Mouse (Mus musculus) MEL (cell line): ENCODE measurements around the gene Ankrd39. TPM values are rescaled to one million over a fixed set of nuclear protein-coding genes. Genes with fewer than 3 reads are reported as not detected.

Source experiments
- DNase-seq: peaks from one replicate; pipeline ENCODE4 v3.0.0; 2011; ENCODE audit warnings: low read depth, low spot score
- H3K27ac ChIP-seq: 2 replicates; pipeline ENCODE4 v1.5.1; 2012; ENCODE audit warnings: low read depth, mild to moderate bottlenecking, control low read depth, low read length, moderate library complexity; ENCODE audit not compliant: control insufficient read depth
- H3K27me3 ChIP-seq, 2 experiments: fragments of 150-350 bp in 1 of 2; sonication (generic) in 1 of 2; 2 replicates each; pipeline ENCODE4 v1.6.1; 2012; ENCODE audit warnings: low read length in 2 of 2, mild to moderate bottlenecking in 2 of 2, improper control_type of control experiment in 1 of 2, moderate library complexity in 1 of 2; ENCODE audit not compliant: insufficient read depth in 2 of 2, control insufficient read depth in 1 of 2
- H3K36me3 ChIP-seq, 2 experiments: 2 replicates each; pipeline ENCODE4 v1.6.1; 2012 to 2014; ENCODE audit warnings: low read length in 2 of 2, improper control_type of control experiment in 1 of 2, inconsistent platforms in 1 of 2, mild to moderate bottlenecking in 1 of 2; ENCODE audit not compliant: insufficient read depth in 2 of 2, control insufficient read depth in 1 of 2
- H3K4me1 ChIP-seq, 2 experiments: fragments of 150-350 bp in 1 of 2; sonication (generic) in 1 of 2; 2 replicates each; pipeline ENCODE4 v1.6.1; 2012; ENCODE audit warnings: low read length in 2 of 2, improper control_type of control experiment in 1 of 2, mild to moderate bottlenecking in 1 of 2; ENCODE audit not compliant: insufficient read depth in 2 of 2, control insufficient read depth in 1 of 2
- H3K4me3 ChIP-seq, 2 experiments: fragments of 150-350 bp in 1 of 2; sonication (generic) in 1 of 2; 2 replicates each; pipeline ENCODE4 v1.5.1; 2012; ENCODE audit warnings: low read depth in 2 of 2, low read length in 2 of 2, mild to moderate bottlenecking in 2 of 2, moderate library complexity in 2 of 2, control low read depth in 1 of 2, improper control_type of control experiment in 1 of 2; ENCODE audit not compliant: control insufficient read depth in 1 of 2, insufficient read depth in 1 of 2
- H3K79me2 ChIP-seq: 2 replicates; pipeline ENCODE4 v1.6.1; 2012; ENCODE audit warnings: mild to moderate bottlenecking, low read length, moderate library complexity; ENCODE audit not compliant: control insufficient read depth, poor library complexity, insufficient read depth
- H3K9ac ChIP-seq: 2 replicates; pipeline ENCODE4 v1.6.1; 2012; ENCODE audit warnings: low read depth, mild to moderate bottlenecking, control low read depth, low read length, moderate library complexity; ENCODE audit not compliant: control insufficient read depth, poor library complexity, severe bottlenecking
- H3K9me3 ChIP-seq: fragments of 150-350 bp; sonication (generic); replicated peaks from 2 replicates; pipeline ENCODE4 v1.6.1; 2012; ENCODE audit warnings: mild to moderate bottlenecking, low read length, improper control_type of control experiment, moderate library complexity; ENCODE audit not compliant: insufficient read depth
- CHD1 ChIP-seq: IDR thresholded peaks from 2 replicates; pipeline ENCODE4 v1.6.1; 2012; ENCODE audit warnings: low read depth, mild to moderate bottlenecking, inconsistent platforms, low read length, improper control_type of control experiment
- CHD2 ChIP-seq: IDR thresholded peaks from 2 replicates; pipeline ENCODE4 v1.6.1; 2011; ENCODE audit warnings: low read length, improper control_type of control experiment
- CTCF ChIP-seq, 3 experiments: IDR thresholded peaks in 2 of 3; conservative IDR thresholded peaks in 1 of 3; 2 replicates each; pipeline ENCODE4 v1.5.1; 2011 to 2012; ENCODE audit warnings: low read length in 3 of 3, low read depth in 2 of 3, mild to moderate bottlenecking in 2 of 3, improper control_type of control experiment in 1 of 3, inconsistent platforms in 1 of 3, mixed read lengths in 1 of 3, moderate library complexity in 1 of 3; ENCODE audit not compliant: control insufficient read depth in 1 of 3, insufficient read depth in 1 of 3, poor library complexity in 1 of 3, severe bottlenecking in 1 of 3
- E2F4 ChIP-seq: IDR thresholded peaks from 2 replicates; pipeline ENCODE4 v1.6.1; 2011; ENCODE audit warnings: low read depth, low read length, improper control_type of control experiment, borderline replicate concordance
- ELF1 ChIP-seq: IDR thresholded peaks from 2 replicates; pipeline ENCODE4 v1.6.1; 2014; ENCODE audit warnings: low read depth, mild to moderate bottlenecking, inconsistent platforms, low read length, improper control_type of control experiment, moderate library complexity
- EP300 ChIP-seq, 2 experiments: IDR thresholded peaks; 2 replicates each; pipeline ENCODE4 v1.6.1; 2011; ENCODE audit warnings: improper control_type of control experiment in 2 of 2, low read length in 2 of 2, low read depth in 1 of 2, mild to moderate bottlenecking in 1 of 2
- GABPA ChIP-seq: IDR thresholded peaks from 2 replicates; pipeline ENCODE4 v1.6.1; 2012; ENCODE audit warnings: low read depth, mild to moderate bottlenecking, inconsistent platforms, low read length, improper control_type of control experiment, moderate library complexity
- GATA1 ChIP-seq: IDR thresholded peaks from 2 replicates; pipeline ENCODE4 v1.6.1; 2011; ENCODE audit warnings: low read depth, low read length, improper control_type of control experiment
- KAT2A ChIP-seq: conservative IDR thresholded peaks from 2 replicates; pipeline ENCODE4 v1.6.1; 2012; ENCODE audit warnings: low read depth, low read length, improper control_type of control experiment, inconsistent platforms
- MAFK ChIP-seq: IDR thresholded peaks from 2 replicates; pipeline ENCODE4 v1.6.1; 2011; ENCODE audit warnings: low read depth, mild to moderate bottlenecking, low read length, improper control_type of control experiment, borderline replicate concordance
- MAZ ChIP-seq: IDR thresholded peaks from 2 replicates; pipeline ENCODE4 v1.6.1; 2012; ENCODE audit warnings: low read depth, mild to moderate bottlenecking, inconsistent platforms, low read length, improper control_type of control experiment
- MEF2A ChIP-seq: IDR thresholded peaks from 2 replicates; pipeline ENCODE4 v1.6.1; 2014; ENCODE audit warnings: low read depth, mild to moderate bottlenecking, inconsistent platforms, low read length, improper control_type of control experiment; ENCODE audit not compliant: poor library complexity, insufficient replicate concordance, severe bottlenecking; ENCODE audit errors: extremely low read depth
- MXI1 ChIP-seq: IDR thresholded peaks from 2 replicates; pipeline ENCODE4 v1.6.1; 2011; ENCODE audit warnings: mild to moderate bottlenecking, low read depth, low read length, improper control_type of control experiment
- MYB ChIP-seq: IDR thresholded peaks from 2 replicates; pipeline ENCODE4 v1.6.1; 2011; ENCODE audit warnings: mild to moderate bottlenecking, low read depth, low read length, improper control_type of control experiment
- NELFE ChIP-seq: IDR thresholded peaks from 2 replicates; pipeline ENCODE4 v1.6.1; 2011; ENCODE audit warnings: low read depth, low read length, improper control_type of control experiment
- NRF1 ChIP-seq: IDR thresholded peaks from 2 replicates; pipeline ENCODE4 v1.6.1; 2014; ENCODE audit warnings: low read depth, mild to moderate bottlenecking, inconsistent platforms, low read length, improper control_type of control experiment, moderate library complexity; ENCODE audit not compliant: poor library complexity, insufficient read depth, severe bottlenecking
- POLR2AphosphoS2 ChIP-seq: IDR thresholded peaks from 2 replicates; pipeline ENCODE4 v1.6.1; 2011; ENCODE audit warnings: low read length, improper control_type of control experiment
- POLR2AphosphoS5 ChIP-seq: IDR thresholded peaks from 2 replicates; pipeline ENCODE4 v1.6.1; 2012; ENCODE audit warnings: low read depth, borderline replicate concordance, mild to moderate bottlenecking, inconsistent platforms, low read length, moderate library complexity, mixed read lengths
- RCOR1 ChIP-seq: IDR thresholded peaks from 2 replicates; pipeline ENCODE4 v1.6.1; 2012; ENCODE audit warnings: low read depth, mild to moderate bottlenecking, inconsistent platforms, low read length, improper control_type of control experiment
- SIN3A ChIP-seq: IDR thresholded peaks from 2 replicates; pipeline ENCODE4 v1.6.1; 2012; ENCODE audit warnings: low read length, improper control_type of control experiment, inconsistent platforms
- TBP ChIP-seq: IDR thresholded peaks from 2 replicates; pipeline ENCODE4 v1.8.0; 2011; ENCODE audit warnings: low read depth, low read length, improper control_type of control experiment
- TCF12 ChIP-seq: IDR thresholded peaks from 2 replicates; pipeline ENCODE4 v1.6.1; 2014; ENCODE audit warnings: low read depth, mild to moderate bottlenecking, inconsistent platforms, low read length, improper control_type of control experiment, moderate library complexity
- USF1 ChIP-seq: IDR thresholded peaks from 2 replicates; pipeline ENCODE4 v1.6.1; 2014; ENCODE audit warnings: low read depth, mild to moderate bottlenecking, inconsistent platforms, low read length, improper control_type of control experiment, moderate library complexity
- USF2 ChIP-seq, 2 experiments: IDR thresholded peaks; 2 replicates each; pipeline ENCODE4 v1.6.1; 2011 to 2012; ENCODE audit warnings: improper control_type of control experiment in 2 of 2, low read length in 2 of 2, borderline replicate concordance in 1 of 2, inconsistent platforms in 1 of 2, low read depth in 1 of 2, mild to moderate bottlenecking in 1 of 2; ENCODE audit not compliant: insufficient read depth in 1 of 2
- ZC3H11A ChIP-seq: IDR thresholded peaks from 2 replicates; pipeline ENCODE4 v1.6.1; 2012; ENCODE audit warnings: low read depth, mild to moderate bottlenecking, inconsistent platforms, low read length, improper control_type of control experiment
- ZKSCAN1 ChIP-seq: IDR thresholded peaks from 2 replicates; pipeline ENCODE4 v1.6.1; 2012; ENCODE audit warnings: low read depth, mild to moderate bottlenecking, inconsistent platforms, low read length, improper control_type of control experiment, moderate library complexity
- ZNF384 ChIP-seq: IDR thresholded peaks from 2 replicates; pipeline ENCODE4 v1.6.1; 2012; ENCODE audit warnings: low read depth, mild to moderate bottlenecking, inconsistent platforms, low read length, improper control_type of control experiment
- polyA plus RNA-seq, 2 experiments: library from polyadenylated mRNA; stranded (reverse) in 1 of 2; unstranded in 1 of 2; fragments of >175 nt in 1 of 2; fragments of >200 nt in 1 of 2; gene quantifications; 2 replicates each; pipeline versions ENCODE4 v1.2.1 to v1.2.4; 2012; ENCODE audit warnings: low replicate concordance in 2 of 2, low read depth in 1 of 2; ENCODE audit not compliant: insufficient read length in 2 of 2, insufficient read depth in 1 of 2, missing spikeins in 1 of 2
- total RNA-seq: library from RNA; depleted of rRNA; stranded (reverse); fragments of 300-350 nt; gene quantifications from 2 replicates; pipeline ENCODE4 v1.2.3, GENCODE M21; 2012

The Ankrd39 gene
- total and polyA plus RNA-seq, 3 experiments: 9.7 to 14.4 TPM; not detected in 1

GRCm38 (mm10) chr1:36522210-36522609 lies 25.0 kb downstream of the Ankrd39 start:
- Histone ChIP-seq H3K27me3 (no peaks in the 10 kb centered on the region), H3K4me1 (no peaks in the 10 kb centered on the region), H3K36me3 (no peaks in the 10 kb centered on the region), H3K79me2 (no peaks in the 10 kb centered on the region), H3K9ac (no peak overlapping the region), H3K9me3 (no peaks in the 10 kb centered on the region), H3K4me3 (no peak overlapping the region), H3K27ac (no peak overlapping the region)
- TF ChIP-seq MAFK (no peak), CHD2 (no peak), TBP (no peak), GATA1 (no peak), ZKSCAN1 (no peak), KAT2A (no peak), RCOR1 (no peak), E2F4 (no peak), USF1 (no peak), USF2 (IDR thresholded peaks at IDR 0.05; ENCODE audit: borderline replicate concordance in 1 of 2, insufficient read depth in 1 of 2, low read depth in 1 of 2, low read length in 2 of 2) (no peak), CTCF (IDR thresholded peaks at IDR 0.05 in 2 of 3, conservative IDR thresholded peaks at IDR 0.05 in 1 of 3; ENCODE audit: control insufficient read depth in 1 of 3, insufficient read depth in 1 of 3, low read depth in 2 of 3, low read length in 3 of 3, poor library complexity in 1 of 3, severe bottlenecking in 1 of 3) (no peak), TCF12 (no peak), MXI1 (no peak), POLR2AphosphoS2 (no peak), ZNF384 (no peak), GABPA (no peak), ZC3H11A (no peak), NELFE (no peak), MYB (no peak)
- no peak for DNase-seq

GRCm38 (mm10) chr1:36519626-36520025 lies 27.6 kb downstream of the Ankrd39 start:
- Histone ChIP-seq H3K27ac (no peak overlapping the region), H3K4me3 (no peak overlapping the region), H3K4me1 (no peaks in the 10 kb centered on the region), H3K79me2 (no peaks in the 10 kb centered on the region), H3K9me3 (no peaks in the 10 kb centered on the region), H3K36me3 (no peaks in the 10 kb centered on the region), H3K27me3 (no peaks in the 10 kb centered on the region), H3K9ac (no peak overlapping the region)
- no peak for TF ChIP-seq NRF1
- no peak for TF ChIP-seq EP300 (IDR thresholded peaks at IDR 0.05; ENCODE audit: low read depth in 1 of 2, low read length in 2 of 2)
- TF ChIP-seq GATA1: no peak
- no peak for TF ChIP-seq SIN3A
- TF ChIP-seq ELF1: no peak
- no peak for TF ChIP-seq MEF2A
- TF ChIP-seq KAT2A: no peak
- no peak for TF ChIP-seq MAZ
- no peak for TF ChIP-seq CTCF (IDR thresholded peaks at IDR 0.05 in 2 of 3, conservative IDR thresholded peaks at IDR 0.05 in 1 of 3; ENCODE audit: control insufficient read depth in 1 of 3, insufficient read depth in 1 of 3, low read depth in 2 of 3, low read length in 3 of 3, poor library complexity in 1 of 3, severe bottlenecking in 1 of 3)
- no peak for TF ChIP-seq ZC3H11A
- TF ChIP-seq MYB: no peak
- no peak for TF ChIP-seq CHD1
- TF ChIP-seq POLR2AphosphoS5: no peak
- no peak for TF ChIP-seq NELFE
- no peak for DNase-seq
